Mouse (Mus musculus): ENCODE measurements around the gene Pakap.

Gene Pakap

GRCm38 (mm10) chr4:57771558-57772219 is 203.7 kb downstream of the Pakap start:
- no peak for DNase-seq

GRCm38 (mm10) chr4:57772851-57773510 is 205.0 kb downstream of the Pakap start:
- no peak for DNase-seq

GRCm38 (mm10) chr4:57774517-57774916 is 206.5 kb downstream of the Pakap start:
- DNase-seq: no peak

GRCm38 (mm10) chr4:57775582-57775981 is 207.6 kb downstream of the Pakap start:
- no peak for DNase-seq

GRCm38 (mm10) chr4:57780403-57780802 is 212.4 kb downstream of the Pakap start:
- no peak for DNase-seq

- DNase-seq: no peak
These were observed 213.1 kb downstream of the Pakap start for GRCm38 (mm10) chr4:57780833-57781641.

GRCm38 (mm10) chr4:57781994-57782393 is 214.0 kb downstream of the Pakap start:
- peak; percentile 82 to 87 for DNase-seq

GRCm38 (mm10) chr4:57782549-57783390 is 214.8 kb downstream of the Pakap start:
- peak; percentile 66 to 75 for DNase-seq

- peak; percentile 40 to 59 for DNase-seq
These were observed 215.4 kb downstream of the Pakap start for GRCm38 (mm10) chr4:57783391-57783770.

- peak in 1 of 2 experiments; percentile 14 for DNase-seq
These were observed 216.0 kb downstream of the Pakap start for GRCm38 (mm10) chr4:57783853-57784600.

- peak; percentile 65 to 70 for DNase-seq
These were observed 220.7 kb downstream of the Pakap start for GRCm38 (mm10) chr4:57788709-57789108.

GRCm38 (mm10) chr4:57789118-57789517 is 221.1 kb downstream of the Pakap start:
- no peak for DNase-seq

GRCm38 (mm10) chr4:57793989-57794388 is 226.0 kb downstream of the Pakap start:
- DNase-seq: no peak

GRCm38 (mm10) chr4:57794547-57794946 is 226.6 kb downstream of the Pakap start:
- no peak for DNase-seq

- DNase-seq: no peak
These were observed 229.7 kb downstream of the Pakap start for GRCm38 (mm10) chr4:57797548-57798285.

GRCm38 (mm10) chr4:57798286-57799018 is 230.5 kb downstream of the Pakap start:
- no peak for DNase-seq

GRCm38 (mm10) chr4:57799297-57799696 is 231.3 kb downstream of the Pakap start:
- DNase-seq: no peak

GRCm38 (mm10) chr4:57801239-57801638 is 233.3 kb downstream of the Pakap start:
- DNase-seq: no peak

GRCm38 (mm10) chr4:57801986-57802385 is 234.0 kb downstream of the Pakap start:
- no peak for DNase-seq

GRCm38 (mm10) chr4:57802411-57802810 is 234.4 kb downstream of the Pakap start:
- DNase-seq: no peak
